Mouse (Mus musculus) neural tube, embryonic 14.5 days (tissue): ENCODE measurements around the gene Coro7. TPM values are rescaled to one million over a fixed set of nuclear protein-coding genes. Genes with fewer than 3 reads are reported as not detected.
"Not testable (repeated sequence)": the region's sequence is repeated elsewhere in the genome, so short reads cannot be mapped to it uniquely, and the experiment has no call there.

Experiments
- ATAC-seq: fragments of 200-750 bp; cut with Nextera tagmentation; 2 replicates; pipeline ENCODE4 v1.8.0; 2017; ENCODE audit warnings: low read depth, mild to moderate bottlenecking, moderate TSS enrichment, moderate library complexity
- H3K27ac ChIP-seq: fragments of 300-500 bp; sonication (generic); 2 replicates; pipeline ENCODE4 v1.5.1; 2014; ENCODE audit warnings: low read depth, mild to moderate bottlenecking, control low read depth, low read length, moderate library complexity, mixed read lengths
- H3K27me3 ChIP-seq: fragments of 300-500 bp; sonication (generic); 2 replicates; pipeline ENCODE4 v1.6.1; 2014; ENCODE audit warnings: low read length; ENCODE audit not compliant: control insufficient read depth, insufficient read depth
- H3K36me3 ChIP-seq: fragments of 300-500 bp; sonication (generic); 2 replicates; pipeline ENCODE4 v1.6.1; 2014; ENCODE audit warnings: low read length, mixed read lengths; ENCODE audit not compliant: control insufficient read depth, insufficient read depth
- H3K4me1 ChIP-seq: fragments of 300-500 bp; sonication (generic); 2 replicates; pipeline ENCODE4 v1.6.1; 2014; ENCODE audit warnings: low read length; ENCODE audit not compliant: control insufficient read depth, insufficient read depth
- H3K4me2 ChIP-seq: fragments of 300-500 bp; sonication (generic); 2 replicates; pipeline ENCODE4 v1.6.1; 2014; ENCODE audit warnings: mild to moderate bottlenecking, low read depth, low read length, control low read depth
- H3K4me3 ChIP-seq: fragments of 300-500 bp; sonication (generic); 2 replicates; pipeline ENCODE4 v1.5.1; 2014; ENCODE audit warnings: low read depth, low read length, control low read depth, mixed read lengths
- H3K9ac ChIP-seq: fragments of 300-500 bp; sonication (generic); replicated peaks from 2 replicates; pipeline ENCODE4 v1.6.1; 2014; ENCODE audit warnings: low read depth, mild to moderate bottlenecking, control low read depth, low read length, mixed read lengths
- H3K9me3 ChIP-seq: fragments of 300-500 bp; sonication (generic); 2 replicates; pipeline ENCODE4 v1.6.1; 2016; ENCODE audit warnings: low read length; ENCODE audit not compliant: control insufficient read depth
- WGBS: fragments of 180-500 bp; shearing (Covaris S2); extraction: QIAGEN DNeasy Blood & Tissue Kit; methylation state at CpG from one replicate; pipeline ENCODE4 v1.1.7; 2014; 5-methylcytosine and 5-hydroxymethylcytosine counted together
- polyA plus RNA-seq: library from polyadenylated mRNA; unstranded; fragments of >200 nt; fragmentation: Nextera tagmentation; extraction: Ambion mirVana; gene quantifications from 2 replicates; pipeline ENCODE4 v1.2.1, GENCODE M21; 2014

The Coro7 gene
- polyA plus RNA-seq, 1 experiment from 2014 or later = 28.6 TPM

DNA sequence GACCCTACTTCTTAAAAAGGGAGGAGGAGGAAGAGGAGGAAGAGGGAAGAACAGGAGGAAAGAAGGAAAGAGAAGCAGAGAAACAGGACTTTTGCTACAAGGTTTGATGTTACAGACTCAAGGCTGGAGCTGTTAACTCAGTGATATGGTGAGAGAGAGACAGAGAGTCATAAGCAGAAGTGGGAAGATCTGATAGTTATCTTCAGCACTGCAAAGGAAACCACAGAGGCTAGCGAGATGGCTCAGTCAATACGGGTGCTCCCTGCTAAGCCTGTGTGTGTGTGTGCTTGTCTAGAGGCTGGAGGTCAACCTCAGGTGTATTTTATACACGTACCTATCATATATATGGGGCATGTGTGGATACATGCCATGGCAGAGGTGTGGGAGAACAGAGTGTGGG lies 95.8 kb downstream of the Coro7 start:
- Histone ChIP-seq H3K36me3 (no peaks in the 10 kb centered on the region), H3K4me3 (no peak overlapping the region), H3K9me3 (no peaks in the 10 kb centered on the region), H3K27me3 (no peaks in the 10 kb centered on the region), H3K27ac (no peak overlapping the region), H3K4me2 (no peak overlapping the region), H3K9ac (no peak overlapping the region), H3K4me1 (peaks cover 5% of the 10 kb centered on the region)
- no peak for ATAC-seq
- WGBS = 87% methylated on average over 3 of the region's 3 CpGs

DNA sequence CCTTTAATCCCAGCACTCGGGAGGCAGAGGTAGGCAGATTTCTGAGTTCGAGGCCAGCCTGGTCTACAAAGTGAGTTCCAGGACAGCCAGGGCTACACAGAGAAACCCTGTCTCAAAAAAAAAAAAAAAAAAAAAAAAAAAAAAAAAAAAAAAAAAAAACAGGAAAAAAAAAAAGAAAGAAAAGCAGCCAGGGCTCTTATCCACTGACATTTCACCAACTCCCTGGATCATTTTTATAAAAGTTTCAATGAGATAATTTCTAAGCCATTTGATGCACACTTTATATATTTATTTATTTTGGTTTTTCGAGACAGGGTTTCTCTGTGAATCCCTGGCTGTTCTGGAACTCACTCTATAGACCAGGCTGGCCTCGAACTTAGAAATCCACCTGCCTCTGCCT lies 98.4 kb downstream of the Coro7 start:
- not testable (repeated sequence) for H3K36me3 ChIP-seq, H3K4me1 ChIP-seq, H3K27me3 ChIP-seq, H3K4me2 ChIP-seq, H3K4me3 ChIP-seq, H3K9me3 ChIP-seq, ATAC-seq, H3K9ac ChIP-seq, H3K27ac ChIP-seq
- 86% methylated on average over 4 of the region's 4 CpGs for WGBS

DNA sequence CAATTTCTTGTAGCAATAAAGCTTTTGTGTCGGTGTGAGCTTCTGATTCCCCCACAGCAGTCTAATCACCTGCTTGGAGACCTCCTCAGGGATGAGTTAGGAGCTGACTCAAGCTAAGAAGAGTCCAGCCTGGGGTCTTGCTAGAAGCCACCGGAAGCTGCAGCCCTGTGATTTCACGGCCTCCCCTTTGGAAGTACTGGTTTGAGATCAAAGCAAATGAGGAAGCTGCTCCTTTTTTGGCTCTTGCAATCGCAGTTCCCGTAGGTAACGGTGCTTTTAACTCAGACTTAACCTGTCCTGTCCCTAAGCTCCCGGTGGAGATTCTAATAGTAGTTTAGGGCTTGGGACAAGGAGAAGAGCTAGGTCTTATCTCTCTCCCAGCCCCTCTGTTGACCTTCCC lies 100.9 kb downstream of the Coro7 start:
- no peak for ATAC-seq
- no peaks in the 10 kb centered on the region for H3K36me3 ChIP-seq
- no peaks in the 10 kb centered on the region for H3K4me1 ChIP-seq

DNA sequence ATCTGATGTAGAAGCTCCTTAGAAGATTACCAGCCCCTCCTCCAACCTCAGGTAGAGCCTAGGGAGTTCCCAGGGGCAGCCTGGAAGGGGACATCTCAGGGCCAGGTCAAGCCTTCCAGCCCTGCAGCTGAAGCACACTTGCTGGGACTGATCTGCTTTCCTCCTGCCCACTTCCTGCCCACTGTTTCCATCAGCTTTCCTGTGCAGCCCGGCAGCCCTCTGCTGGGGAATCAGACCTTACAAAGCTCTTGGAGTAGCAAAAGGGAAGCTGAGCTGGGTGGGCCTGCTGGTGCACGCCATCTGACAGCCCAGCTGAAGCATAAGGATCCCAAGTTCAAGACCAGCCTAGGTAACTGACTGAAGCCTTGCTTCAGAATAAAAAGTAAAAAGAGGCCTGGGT lies 102.7 kb downstream of the Coro7 start:
- Histone ChIP-seq H3K4me2 (no peak overlapping the region), H3K4me1 (no peaks in the 10 kb centered on the region), H3K4me3 (no peak overlapping the region), H3K9me3 (no peaks in the 10 kb centered on the region), H3K27ac (no peak overlapping the region), H3K36me3 (no peaks in the 10 kb centered on the region), H3K27me3 (no peaks in the 10 kb centered on the region), H3K9ac (no peak overlapping the region)
- no peak for ATAC-seq
- 68% methylated on average over 2 of the region's 2 CpGs for WGBS

More for the DNA sequence above, 100.9 kb downstream of the Coro7 start:
- no peak overlapping the region for H3K27ac ChIP-seq
- 75% methylated on average over 7 of the region's 7 CpGs for WGBS
- no peak overlapping the region for H3K4me2 ChIP-seq
- H3K9me3 ChIP-seq = no peaks in the 10 kb centered on the region
- no peak overlapping the region for H3K9ac ChIP-seq
- no peak overlapping the region for H3K4me3 ChIP-seq
- H3K27me3 ChIP-seq = no peaks in the 10 kb centered on the region

Other genes starting within 250 kb of the Coro7 start
- gene Srl, start 138.0 kb downstream of the Coro7 start, polyA plus RNA-seq = 22.7 and 30.7 TPM in 2 replicates
- 7.2 and 7.8 TPM in 2 replicates for gene Tfap4, start 119.9 kb downstream of the Coro7 start, polyA plus RNA-seq
- 13.2 and 20.3 TPM in 2 replicates for gene Glis2, start 85.1 kb downstream of the Coro7 start, polyA plus RNA-seq
- 179 and 194 TPM in 2 replicates for gene Pam16, start 54.8 kb downstream of the Coro7 start, polyA plus RNA-seq
- gene Vasn, start 39.8 kb downstream of the Coro7 start, polyA plus RNA-seq = 4.4 and 6.3 TPM in 2 replicates
- gene Dnaja3, start 39.8 kb downstream of the Coro7 start, polyA plus RNA-seq = 55.0 and 61.9 TPM in 2 replicates
- gene Nmral1, start 39.6 kb upstream of the Coro7 start, polyA plus RNA-seq = 57.2 and 63.7 TPM in 2 replicates
- gene Hmox2, start 46.6 kb upstream of the Coro7 start, polyA plus RNA-seq = 106 and 126 TPM in 2 replicates
- gene Cdip1, start 110.5 kb upstream of the Coro7 start, polyA plus RNA-seq = 125 TPM in 2 replicates
- 0.85 and 0.86 TPM in 2 replicates for gene 4930562C15Rik, start 155.6 kb upstream of the Coro7 start, polyA plus RNA-seq
- gene Ubald1, start 200.5 kb upstream of the Coro7 start, polyA plus RNA-seq = 63.6 and 65.0 TPM in 2 replicates
- gene Mgrn1, start 206.5 kb upstream of the Coro7 start, polyA plus RNA-seq = 125 and 128 TPM in 2 replicates